27 mouse cellular contexts compared by ENCODE assay signal in the genomic region with DNA sequence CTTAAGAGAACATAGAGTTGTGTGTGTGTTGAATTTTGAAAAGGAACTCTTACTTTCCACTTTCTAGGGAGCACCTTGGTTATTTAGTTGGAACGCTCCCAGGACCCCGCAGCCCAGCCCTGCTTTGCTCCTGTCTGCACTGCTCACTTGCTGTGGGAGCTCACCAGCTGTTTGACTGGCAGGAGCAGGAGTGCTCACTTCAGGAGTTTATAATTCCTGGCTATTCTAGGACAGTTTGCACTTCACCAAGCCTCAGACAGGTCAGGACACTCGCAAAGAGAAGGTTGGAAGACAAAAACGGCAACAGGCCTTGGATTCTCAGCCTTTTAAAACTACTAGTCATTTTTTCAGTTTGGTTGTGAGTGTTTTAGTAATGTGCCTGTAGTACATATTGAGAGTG.
DNase-seq lines count a peak whose midpoint lies in the region; ATAC-seq and TF ChIP-seq lines count a peak whose summit lies in the region.
"Had no signal": no experiment of that assay in that cellular context is flagged by ENCODE, and none has a peak within 500 bp of the region (broad histone marks: within the 10 kb centered on the region; RNA-seq: fewer than 3 reads in every experiment).

No protein-coding gene starts in this region.

- H3K9me3 ChIP-seq in kidney, postnatal 0 days (replicated peaks; ENCODE audit: low read length), result no peaks in the 10 kb centered on the region
- H3K9me3 ChIP-seq in kidney, embryonic 15.5 days (replicated peaks), result no peaks in the 10 kb centered on the region
- H3K9me3 ChIP-seq in heart, embryonic 12.5 days (replicated peaks), result no peaks in the 10 kb centered on the region
- H3K9me3 ChIP-seq in forebrain, embryonic 11.5 days (ENCODE audit: control insufficient read depth, low read length), result no peaks in the 10 kb centered on the region
- H3K9me3 ChIP-seq in stomach, postnatal 0 days (ENCODE audit: control insufficient read depth, low read length), result no peaks in the 10 kb centered on the region
- H3K9me3 ChIP-seq: embryonic facial prominence, embryonic 12.5 days; forebrain, embryonic 13.5 days; hindbrain, embryonic 10.5 days; limb, embryonic 12.5 days; liver, embryonic 13.5 days; megakaryocyte, embryonic 14.5 days; midbrain, embryonic 13.5 days; neural tube, embryonic 12.5 days had no signal

- H3K4me3 ChIP-seq in kidney, postnatal 0 days (replicated peaks; ENCODE audit: low read depth, low read length), result no peak overlapping the region
- no peak overlapping the region for H3K4me3 ChIP-seq in kidney, embryonic 15.5 days (replicated peaks)
- H3K4me3 ChIP-seq in heart, embryonic 12.5 days, result no peak overlapping the region
- H3K4me3 ChIP-seq in forebrain, embryonic 11.5 days (ENCODE audit: low read depth, low read length), result no peak overlapping the region
- no peak overlapping the region for H3K4me3 ChIP-seq in stomach, postnatal 0 days (ENCODE audit: low read depth, low read length)
- H3K4me3 ChIP-seq: embryonic facial prominence, embryonic 12.5 days; forebrain, embryonic 13.5 days; hindbrain, embryonic 10.5 days; limb, embryonic 12.5 days; liver, embryonic 13.5 days; megakaryocyte, embryonic 14.5 days; midbrain, embryonic 13.5 days; neural tube, embryonic 12.5 days had no signal

- no peak for TF ChIP-seq EP300 in stomach, postnatal 0 days (optimal IDR thresholded peaks at IDR 0.05)

- no peaks in the 10 kb centered on the region for H3K36me3 ChIP-seq in kidney, postnatal 0 days (ENCODE audit: insufficient read depth, low read length)
- H3K36me3 ChIP-seq in kidney, embryonic 15.5 days, result no peaks in the 10 kb centered on the region
- H3K36me3 ChIP-seq in heart, embryonic 12.5 days, result no peaks in the 10 kb centered on the region
- no peaks in the 10 kb centered on the region for H3K36me3 ChIP-seq in forebrain, embryonic 11.5 days (ENCODE audit: control insufficient read depth, insufficient read depth, low read length)
- H3K36me3 ChIP-seq in stomach, postnatal 0 days (ENCODE audit: control insufficient read depth, insufficient read depth, low read length), result no peaks in the 10 kb centered on the region
- H3K36me3 ChIP-seq: embryonic facial prominence, embryonic 12.5 days; hindbrain, embryonic 10.5 days; limb, embryonic 12.5 days; liver, embryonic 13.5 days; midbrain, embryonic 13.5 days; neural tube, embryonic 12.5 days had no signal

- H3K27ac ChIP-seq in kidney, postnatal 0 days, result 0 out of 2 replicates have a peak overlapping the region, but pooled peaks have one; percentile 8
- H3K27ac ChIP-seq in kidney, embryonic 15.5 days, result no peak overlapping the region
- H3K27ac ChIP-seq in heart, embryonic 12.5 days (ENCODE audit: poor library complexity, severe bottlenecking), result peak overlapping the region; percentile 52
- no peak overlapping the region for H3K27ac ChIP-seq in forebrain, embryonic 11.5 days (ENCODE audit: low read depth, low read length)
- no peak overlapping the region for H3K27ac ChIP-seq in stomach, postnatal 0 days (replicated peaks)
- H3K27ac ChIP-seq: embryonic facial prominence, embryonic 12.5 days; forebrain, embryonic 13.5 days; hindbrain, embryonic 10.5 days; hindbrain, postnatal 0 days; limb, embryonic 12.5 days; liver, embryonic 13.5 days; midbrain, embryonic 13.5 days; neural tube, embryonic 12.5 days had no signal

- no peak for DNase-seq in kidney, postnatal 0 days (ENCODE audit: low spot score)
- peak; percentile 32 to 42 for DNase-seq in heart, adult 9 months (ENCODE audit: low spot score in 2 of 2)
- DNase-seq in heart, postnatal 10 days, result peak; percentile 59 to 64
- no peak for DNase-seq in forebrain, embryonic 11.5 days (ENCODE audit: low spot score)
- no peak for DNase-seq in stomach, postnatal 0 days (ENCODE audit: low spot score)
- no peak for DNase-seq in liver
- DNase-seq: adrenal gland, adult 8-10 months; cerebellum, adult 11-12 months; cerebellum, postnatal 25 days; kidney, adult 9 months; kidney, postnatal 36 days; layer of hippocampus, postnatal 36 days; liver, embryonic 13.5 days; lung, embryonic 14.5 days; lung, postnatal 36 days had no signal

- no peak for ATAC-seq in kidney, postnatal 0 days (replicated peaks; ENCODE audit: low FRiP score, low read depth)
- ATAC-seq in kidney, embryonic 15.5 days (replicated peaks; ENCODE audit: low FRiP score), result no peak
- ATAC-seq in heart, embryonic 12.5 days (ENCODE audit: insufficient number of reproducible peaks, low FRiP score), result no peak
- ATAC-seq in forebrain, embryonic 11.5 days (replicated peaks; ENCODE audit: low FRiP score), result no peak
- ATAC-seq in stomach, postnatal 0 days (ENCODE audit: low FRiP score, low TSS enrichment), result no peak
- ATAC-seq: activated CD4-positive, CD25-positive, alpha-beta regulatory T cell, adult 4 months; forebrain, embryonic 13.5 days; hindbrain, postnatal 0 days; intestine, embryonic 16.5 days; midbrain, embryonic 13.5 days had no signal

- TF ChIP-seq CTCF in kidney, postnatal 0 days (IDR thresholded peaks at IDR 0.05; ENCODE audit: low read depth), result no peak
- TF ChIP-seq CTCF in stomach, postnatal 0 days (IDR thresholded peaks at IDR 0.05; ENCODE audit: low read depth), result no peak

- no peaks in the 10 kb centered on the region for H3K4me1 ChIP-seq in kidney, postnatal 0 days (replicated peaks; ENCODE audit: insufficient read depth, low read length)
- H3K4me1 ChIP-seq in kidney, embryonic 15.5 days, result no peaks in the 10 kb centered on the region
- peaks cover 17% of the 10 kb centered on the region for H3K4me1 ChIP-seq in heart, embryonic 12.5 days (replicated peaks)
- no peaks in the 10 kb centered on the region; the same call in 1 of the 2 replicates for H3K4me1 ChIP-seq in forebrain, embryonic 11.5 days (replicated peaks; ENCODE audit: control insufficient read depth, insufficient read depth, low read length)
- H3K4me1 ChIP-seq in stomach, postnatal 0 days (replicated peaks; ENCODE audit: control insufficient read depth, insufficient read depth), result no peaks in the 10 kb centered on the region
- H3K4me1 ChIP-seq: embryonic facial prominence, embryonic 12.5 days; forebrain, embryonic 13.5 days; hindbrain, embryonic 10.5 days; limb, embryonic 12.5 days; neural tube, embryonic 12.5 days had no signal

- no peak overlapping the region for H3K9ac ChIP-seq in kidney, postnatal 0 days (ENCODE audit: low read depth, low read length)
- no peak overlapping the region for H3K9ac ChIP-seq in kidney, embryonic 15.5 days
- no peak overlapping the region for H3K9ac ChIP-seq in heart, embryonic 12.5 days
- H3K9ac ChIP-seq in forebrain, embryonic 11.5 days (ENCODE audit: low read length), result no peak overlapping the region
- H3K9ac ChIP-seq in stomach, postnatal 0 days (ENCODE audit: low read length), result no peak overlapping the region
- H3K9ac ChIP-seq: embryonic facial prominence, embryonic 12.5 days; forebrain, embryonic 13.5 days; limb, embryonic 12.5 days; liver, embryonic 13.5 days; lung, embryonic 14.5 days; midbrain, embryonic 13.5 days; neural tube, embryonic 12.5 days had no signal

- H3K27me3 ChIP-seq in kidney, postnatal 0 days (ENCODE audit: insufficient read depth, low read length), result no peaks in the 10 kb centered on the region
- no peaks in the 10 kb centered on the region for H3K27me3 ChIP-seq in kidney, embryonic 15.5 days
- H3K27me3 ChIP-seq in heart, embryonic 12.5 days (replicated peaks), result no peaks in the 10 kb centered on the region
- no peaks in the 10 kb centered on the region for H3K27me3 ChIP-seq in forebrain, embryonic 11.5 days (ENCODE audit: control insufficient read depth, insufficient read depth, low read length)
- no peaks in the 10 kb centered on the region for H3K27me3 ChIP-seq in stomach, postnatal 0 days (ENCODE audit: control insufficient read depth, insufficient read depth, low read length)
- H3K27me3 ChIP-seq: embryonic facial prominence, embryonic 12.5 days; forebrain, embryonic 13.5 days; limb, embryonic 12.5 days; liver, embryonic 13.5 days; megakaryocyte, embryonic 14.5 days; midbrain, embryonic 13.5 days; neural tube, embryonic 12.5 days had no signal

- no peak overlapping the region for H3K4me2 ChIP-seq in kidney, postnatal 0 days (ENCODE audit: low read length)
- H3K4me2 ChIP-seq in kidney, embryonic 15.5 days, result no peak overlapping the region
- H3K4me2 ChIP-seq in heart, embryonic 12.5 days, result peak overlapping the region; percentile 39
- H3K4me2 ChIP-seq in forebrain, embryonic 11.5 days (ENCODE audit: low read depth, low read length, severe bottlenecking), result no peak overlapping the region
- no peak overlapping the region for H3K4me2 ChIP-seq in stomach, postnatal 0 days (replicated peaks; ENCODE audit: low read depth)
- H3K4me2 ChIP-seq: embryonic facial prominence, embryonic 12.5 days; forebrain, embryonic 13.5 days; limb, embryonic 12.5 days; liver, embryonic 13.5 days; lung, embryonic 14.5 days; midbrain, embryonic 13.5 days; neural tube, embryonic 12.5 days had no signal

- intact Hi-C loops in heart, postnatal 10 days (cut with DNase I), result loop anchor here (2.0 to 10.0 kb wide), 3 partner anchors 440 to 648 kb away; no protein-coding TSS in a partner anchor

- 81% methylated on average over 4 of the region's 4 CpGs for WGBS in kidney, postnatal 0 days
- WGBS in kidney, embryonic 15.5 days, result 86% methylated on average over 4 of the region's 4 CpGs
- 37% methylated on average over 4 of the region's 4 CpGs for WGBS in heart, embryonic 12.5 days
- 75% methylated on average over 4 of the region's 4 CpGs for WGBS in forebrain, embryonic 11.5 days
- WGBS in stomach, postnatal 0 days, result 61% methylated on average over 4 of the region's 4 CpGs

Comparison
In these comparisons a context has a peak if more than half of its experiments do, and no peak if none do; other contexts are left out.
1. H3K27ac ChIP-seq: peak in kidney, postnatal 0 days (single experiment) and heart, embryonic 12.5 days (single experiment); none in kidney, embryonic 15.5 days (single experiment), forebrain, embryonic 11.5 days (single experiment) and stomach, postnatal 0 days (single experiment).
2. DNase-seq: peak in heart, adult 9 months (2 of 2) and heart, postnatal 10 days (2 of 2); none in kidney, postnatal 0 days (single experiment), forebrain, embryonic 11.5 days (single experiment), stomach, postnatal 0 days (single experiment) and liver (single experiment).